Mouse (Mus musculus): ENCODE results near the gene Lhpp.

Gene Lhpp

DNA sequence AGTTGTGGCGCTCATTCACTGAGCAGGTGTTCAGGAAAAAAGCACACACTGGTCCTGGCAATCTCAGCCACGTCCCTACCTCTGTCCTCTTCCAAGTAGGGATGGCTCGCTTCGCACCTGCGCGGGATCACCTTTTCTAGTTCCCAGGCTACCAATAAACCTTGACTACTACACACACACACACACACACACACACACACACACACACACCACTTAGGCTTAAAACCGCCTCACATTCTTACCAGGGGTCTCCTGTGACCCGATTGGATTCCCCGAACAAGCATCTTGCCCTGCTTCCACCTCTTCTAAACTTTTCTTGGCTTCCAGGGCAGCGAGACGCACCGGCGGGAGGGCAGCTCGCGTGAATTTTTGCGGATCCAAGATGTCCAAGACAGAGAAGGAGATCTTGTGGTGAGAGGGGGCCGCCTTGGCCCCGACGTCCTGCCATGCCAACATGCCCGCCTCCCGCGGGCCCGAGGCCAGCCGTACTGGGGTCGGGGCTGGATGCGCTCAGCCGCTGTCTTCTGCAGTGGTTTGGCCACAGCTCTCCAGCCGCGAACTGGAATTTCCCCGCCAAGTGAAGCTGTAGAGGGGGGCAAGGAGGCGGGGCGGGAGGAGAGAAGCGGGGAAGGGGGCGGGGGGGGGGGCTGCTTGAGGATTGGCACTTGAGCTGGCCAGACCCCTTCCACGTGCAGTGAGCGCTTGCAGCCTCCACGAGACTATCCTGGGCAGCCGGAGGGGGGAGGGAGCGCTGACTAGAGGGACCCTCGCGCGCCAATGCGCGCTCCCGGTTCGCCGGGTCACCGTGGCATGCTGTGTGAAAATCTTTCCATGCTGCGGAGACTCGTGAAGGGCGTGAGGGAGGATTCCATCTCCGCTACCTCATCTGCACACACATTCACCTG is 11.1 kb upstream of the Lhpp start, which contains the start of gene Nkx1-2:
Nkx1-2 (minus strand) TSS at position 567 of the 905 bp plus-strand sequence.
- no peak for DNase-seq

DNA sequence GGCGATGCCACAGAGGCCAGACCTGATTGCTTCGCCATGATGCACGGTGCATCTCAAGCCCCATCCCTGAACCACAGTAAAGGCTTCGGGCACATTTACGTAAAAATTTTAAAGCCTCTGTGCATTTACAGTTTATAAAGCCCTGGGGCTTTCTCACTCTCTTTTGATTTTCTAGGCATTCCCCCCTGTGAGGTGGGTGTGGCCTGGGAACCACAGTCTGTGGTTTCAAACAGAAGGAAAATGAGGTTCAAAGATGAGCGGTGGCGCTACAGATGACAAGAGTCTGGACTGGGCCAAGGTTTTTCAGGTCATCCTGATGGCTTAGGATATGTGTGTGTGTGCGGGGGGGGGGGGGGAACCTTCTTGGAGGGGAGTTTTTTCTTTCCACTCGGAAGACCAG is 10.4 kb upstream of the Lhpp start:
- no peak for DNase-seq

DNA sequence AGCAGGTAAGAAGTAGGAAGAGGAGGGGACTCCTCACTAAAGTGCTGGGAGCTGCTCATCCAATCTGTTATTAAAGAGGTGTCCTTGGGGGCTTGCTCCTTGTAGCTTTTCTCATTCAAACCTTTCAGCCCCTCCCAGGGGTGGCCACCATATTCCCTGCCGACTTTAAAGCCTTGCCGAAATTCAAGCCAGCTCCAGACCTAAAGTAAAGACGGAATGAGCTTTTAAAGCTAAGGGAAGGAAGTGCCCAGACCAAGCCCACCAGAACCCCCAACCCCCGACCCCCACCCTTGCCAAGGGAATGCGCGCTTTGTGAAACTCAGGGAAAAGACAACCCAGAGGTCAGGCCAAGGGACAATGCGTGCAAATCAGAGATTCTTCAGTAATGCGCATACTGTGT is 9.5 kb upstream of the Lhpp start:
- no peak for DNase-seq

- DNase-seq = no peak
Observed at GRCm38 (mm10) chr7:132604720-132605119, 5.7 kb upstream of the Lhpp start.

- DNase-seq = no peak
Observed at GRCm38 (mm10) chr7:132605689-132606088, 4.7 kb upstream of the Lhpp start.

DNA sequence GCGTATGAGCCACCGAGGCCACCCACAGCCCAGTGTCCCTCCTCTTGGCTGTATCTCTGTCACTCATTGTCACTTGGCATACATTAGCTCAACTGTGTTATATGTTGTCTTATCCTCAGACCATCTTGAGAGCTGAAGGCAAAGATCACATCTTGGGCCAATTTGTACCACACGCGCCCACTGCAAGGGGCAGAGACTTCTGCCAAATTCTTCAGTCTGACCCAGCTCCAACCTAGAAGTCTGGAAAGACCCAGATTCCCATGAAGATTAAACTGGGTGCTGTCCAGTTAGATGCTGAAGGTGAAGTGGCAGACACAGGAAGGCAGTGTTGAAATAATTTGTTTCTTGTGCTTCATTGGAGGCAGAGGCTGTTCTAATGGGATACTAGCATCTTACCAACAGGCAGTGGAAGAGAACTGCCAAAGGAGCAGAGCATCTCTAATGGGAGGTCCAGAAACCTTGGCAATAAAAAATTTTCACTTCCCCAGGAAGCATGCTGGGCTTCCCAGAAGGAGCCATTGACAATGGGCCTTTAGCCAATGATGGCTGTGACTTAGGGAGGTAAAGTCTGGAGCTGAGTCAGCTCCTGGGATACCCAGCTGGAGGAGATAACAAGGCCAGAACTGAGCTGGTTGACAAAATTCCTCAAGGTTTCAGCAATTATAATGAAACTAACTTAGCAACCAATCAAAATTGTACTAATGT is 2.0 kb upstream of the Lhpp start:
- no peak for DNase-seq

- no peak for DNase-seq
Observed at GRCm38 (mm10) chr7:132611530-132611929, 1.1 kb downstream of the Lhpp start.

GRCm38 (mm10) chr7:132615346-132615745 is 4.9 kb downstream of the Lhpp start:
- DNase-seq = no peak

DNA sequence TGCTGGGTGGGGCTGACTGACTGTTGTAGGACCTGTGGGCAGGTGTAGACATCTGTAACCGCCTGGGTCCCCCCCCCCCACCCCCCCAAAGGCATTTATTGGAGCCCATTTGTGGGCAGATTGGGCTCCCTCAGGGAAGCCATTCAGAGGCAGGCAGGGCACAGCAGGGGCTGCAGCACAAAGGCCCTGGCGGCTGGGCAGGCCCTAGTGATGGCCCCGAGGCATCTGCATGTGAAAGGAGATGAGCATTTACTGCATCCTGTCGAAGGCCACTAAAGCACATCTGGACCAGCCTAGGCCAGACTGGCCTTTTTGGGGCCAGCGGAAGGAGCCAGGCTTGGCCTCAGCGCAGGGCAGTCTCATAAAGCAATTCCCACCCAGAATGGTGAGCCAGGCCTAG is 6.0 kb downstream of the Lhpp start:
- no peak for DNase-seq

- no peak for DNase-seq
Observed at GRCm38 (mm10) chr7:132617021-132617564, 6.7 kb downstream of the Lhpp start.

- DNase-seq = no peak
Observed at GRCm38 (mm10) chr7:132619549-132619948, 9.1 kb downstream of the Lhpp start.

GRCm38 (mm10) chr7:132619975-132620918 is 9.8 kb downstream of the Lhpp start:
- no peak for DNase-seq

DNA sequence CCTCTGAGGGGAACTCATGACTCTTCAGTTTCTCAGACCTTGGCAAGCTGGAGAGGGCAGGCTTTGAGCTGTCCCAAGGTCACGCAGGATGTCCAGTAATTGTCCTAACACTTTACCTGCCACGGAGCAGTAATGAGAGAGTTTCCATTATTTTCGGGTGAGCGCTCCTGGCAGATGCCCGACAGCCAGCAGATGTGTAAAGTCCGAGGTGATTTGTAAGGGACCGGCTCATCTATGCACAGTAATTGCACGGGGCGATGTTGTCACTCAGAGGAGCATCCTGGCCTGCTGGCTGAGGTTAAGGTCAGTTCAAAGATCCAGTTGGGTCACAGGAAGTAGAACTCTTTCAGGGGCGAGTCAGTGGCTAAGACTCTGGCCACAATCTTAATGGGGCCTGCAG is 13.7 kb downstream of the Lhpp start:
- DNase-seq = no peak

DNA sequence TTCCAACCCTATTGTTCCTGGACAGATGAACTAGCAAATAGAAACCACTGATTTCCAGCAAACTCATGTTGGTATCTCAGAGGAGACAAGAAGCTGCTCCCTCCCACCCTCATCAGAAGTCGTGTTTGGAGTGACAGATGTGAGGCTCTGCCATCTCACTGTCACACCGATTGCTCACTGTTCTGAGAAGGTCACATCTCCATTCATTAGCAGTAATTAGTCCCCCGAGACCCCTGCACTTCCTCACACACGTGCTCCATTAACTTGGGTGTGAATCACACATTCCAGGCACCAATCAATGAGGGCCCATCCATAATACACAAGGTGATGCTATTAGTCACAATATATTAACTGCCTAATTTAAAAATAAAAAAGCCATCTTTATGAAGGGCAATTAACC is 15.7 kb downstream of the Lhpp start:
- no peak for DNase-seq

DNA sequence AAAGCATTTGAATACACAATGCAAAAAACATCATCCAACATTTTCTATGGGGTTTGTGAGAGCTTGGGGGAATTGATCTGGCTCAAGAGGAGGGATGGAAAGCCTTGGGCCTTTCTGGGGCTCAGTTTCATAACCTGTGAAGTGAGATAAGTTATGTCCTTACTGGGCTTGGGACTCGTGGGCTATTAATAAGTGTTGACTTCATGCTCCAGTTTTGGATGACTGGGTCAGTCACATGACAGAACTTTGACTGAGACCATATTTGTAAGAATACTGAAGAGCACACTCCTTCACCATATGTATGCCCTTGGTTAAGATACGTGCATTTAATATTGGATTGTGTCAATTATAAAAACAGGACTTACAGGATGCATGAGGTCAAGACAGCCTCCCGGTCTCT is 17.0 kb downstream of the Lhpp start:
- no peak for DNase-seq

GRCm38 (mm10) chr7:132631313-132631712 is 20.9 kb downstream of the Lhpp start:
- DNase-seq = no peak

DNA sequence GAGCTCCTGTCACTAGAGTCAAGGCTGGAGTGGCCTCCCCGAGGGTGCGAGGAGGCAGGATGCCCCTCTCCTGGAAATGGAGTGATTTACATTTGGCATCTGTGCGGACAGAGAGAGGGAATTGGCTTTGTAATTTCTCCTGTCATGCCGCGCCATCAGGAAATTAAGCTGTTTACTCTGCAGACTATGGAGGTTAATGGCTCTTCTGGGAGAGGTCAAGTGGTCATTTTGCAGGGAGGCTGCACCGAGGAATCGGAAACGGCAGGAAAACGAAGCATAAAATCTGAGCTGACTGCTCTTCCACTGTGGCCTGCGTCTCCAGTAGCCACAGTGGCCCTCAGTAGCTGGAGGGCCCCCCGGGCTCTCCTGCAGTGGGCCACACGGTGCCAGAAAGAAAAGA is 26.9 kb downstream of the Lhpp start:
- no peak for DNase-seq

DNA sequence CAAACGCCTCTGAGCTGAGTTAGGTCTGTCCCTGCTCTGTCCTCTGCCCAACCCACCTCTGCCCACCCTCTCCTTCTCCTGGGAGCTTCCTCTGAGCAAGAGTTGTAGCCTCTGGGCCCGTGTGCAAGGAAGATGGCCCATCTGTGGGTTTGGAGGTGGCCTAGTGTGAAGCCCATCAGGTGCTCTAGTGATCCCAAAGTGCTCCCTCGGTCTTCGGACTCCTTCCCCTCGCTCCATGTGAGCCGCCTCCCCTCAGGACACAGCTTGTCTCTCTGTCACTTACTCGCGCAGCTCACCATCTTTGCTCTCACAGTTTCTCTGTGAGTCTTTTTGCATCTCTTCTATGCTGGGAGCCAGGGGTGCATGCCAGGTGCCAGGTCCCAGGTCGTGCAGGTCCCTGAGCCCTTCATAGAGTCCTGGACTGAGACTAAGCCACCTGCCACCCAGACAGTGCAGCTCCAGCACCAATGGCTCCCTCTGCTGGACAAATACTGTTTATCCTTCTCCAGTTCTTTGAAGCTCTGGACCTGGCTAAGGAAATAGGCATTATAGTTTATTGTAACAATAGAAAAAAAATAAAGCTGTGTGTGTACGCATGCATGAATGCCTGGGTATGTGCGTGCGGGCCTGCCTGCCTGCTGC is 28.1 kb downstream of the Lhpp start:
- DNase-seq = no peak

DNA sequence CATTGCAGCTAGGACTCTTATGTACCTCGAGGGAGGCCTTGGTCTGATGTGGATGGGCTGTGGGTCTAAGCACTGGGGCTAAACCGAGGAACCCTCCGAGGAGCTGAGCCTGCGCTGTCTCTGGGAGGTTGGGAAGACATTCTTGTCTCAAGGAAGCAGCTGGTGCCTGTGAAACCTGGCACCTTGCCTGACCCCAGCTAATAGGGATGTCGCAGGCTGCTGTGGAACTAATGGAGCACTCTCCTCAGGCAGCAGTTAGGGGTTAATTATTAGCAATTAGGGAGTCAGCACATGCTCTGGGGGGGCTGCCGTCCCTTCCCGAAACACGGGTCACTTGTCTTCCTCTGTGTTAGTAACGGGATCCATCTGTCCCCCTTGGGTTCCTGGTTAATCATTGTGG is 30.5 kb downstream of the Lhpp start:
- DNase-seq = no peak

DNA sequence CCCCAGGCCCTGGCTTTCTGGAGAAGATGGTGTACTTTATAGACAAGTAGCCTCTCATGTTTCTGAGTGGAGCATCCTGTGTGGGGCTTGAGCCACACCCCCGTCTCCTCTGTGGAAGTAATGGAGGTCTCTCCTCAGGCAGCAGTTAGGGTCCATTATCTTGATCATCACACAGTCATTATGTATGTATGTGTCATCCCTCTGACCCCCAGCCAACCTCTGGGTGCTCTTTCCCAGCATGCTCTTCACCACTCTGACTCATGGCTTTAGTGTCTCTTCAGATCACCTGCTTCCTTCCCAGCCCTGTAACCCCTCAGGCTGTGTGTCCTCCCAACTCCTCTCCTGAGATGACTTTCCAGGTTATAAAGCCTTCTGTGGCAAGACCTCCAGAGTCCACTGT is 31.2 kb downstream of the Lhpp start:
- DNase-seq = no peak

DNA sequence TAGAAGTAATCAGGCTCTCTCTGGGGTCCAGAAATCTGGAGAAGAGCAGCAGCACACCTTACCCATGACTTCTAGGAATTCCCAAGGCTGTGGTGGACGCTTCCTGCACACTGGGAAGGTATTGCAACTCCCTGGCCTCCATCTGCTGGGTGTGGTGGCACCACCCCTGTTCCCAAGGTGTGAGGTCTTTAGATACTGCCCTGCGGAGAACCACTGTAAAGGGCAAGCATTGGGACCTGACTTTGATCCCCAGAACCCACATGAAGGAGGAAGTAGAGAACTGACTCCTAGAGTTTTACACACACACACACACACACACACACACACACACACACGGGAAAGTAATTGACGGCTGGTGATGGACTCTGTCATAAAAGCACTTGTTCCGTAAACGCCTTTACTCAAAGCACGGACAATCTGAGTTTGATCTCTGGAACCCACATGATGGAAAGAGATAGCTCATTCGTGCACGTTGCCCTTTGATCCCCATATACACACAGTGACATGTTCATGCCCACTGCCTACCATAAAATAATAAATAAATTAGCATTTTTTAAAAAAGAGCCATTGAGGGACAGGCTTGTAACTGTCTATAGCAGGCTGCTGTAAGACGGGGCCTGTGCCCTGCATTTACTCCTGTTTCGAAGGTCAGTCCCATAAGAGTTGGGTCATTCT is 34.3 kb downstream of the Lhpp start:
- DNase-seq = no peak

DNA sequence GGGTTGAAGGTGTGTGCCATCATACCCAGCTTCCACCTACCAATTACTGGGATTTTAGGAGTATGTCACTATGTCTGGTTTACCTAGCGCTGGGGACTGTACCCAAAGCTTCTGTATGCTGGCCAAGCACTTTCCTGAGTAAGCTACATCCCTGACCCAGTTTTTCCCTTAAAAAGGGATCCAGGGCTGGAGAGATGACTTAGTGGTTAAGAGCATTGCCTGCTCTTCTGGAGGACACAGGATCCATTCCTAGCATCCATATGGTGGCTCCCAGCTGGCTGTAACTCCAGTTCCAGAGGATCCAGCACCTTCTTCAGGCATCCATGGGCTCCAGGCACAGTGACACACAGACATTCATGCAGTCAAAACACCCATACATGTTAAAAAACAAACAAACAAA is 36.1 kb downstream of the Lhpp start:
- no peak for DNase-seq

Measured in thymus, adult 18-20 months (tissue).